Mouse (Mus musculus) CH12.LX (cell line): ENCODE results near the gene Ddx23. TPM values are rescaled to one million over a fixed set of nuclear protein-coding genes. Genes with fewer than 3 reads are reported as not detected.

ENCODE experiments used
- DNase-seq: peaks from one replicate; pipeline ENCODE4 v3.0.0-alpha.2; 2013; ENCODE audit errors: extremely low read depth
- H3K27ac ChIP-seq: 2 replicates; pipeline ENCODE4 v1.5.1; 2012; ENCODE audit warnings: low read depth, mild to moderate bottlenecking, control low read depth, moderate library complexity; ENCODE audit not compliant: insufficient read depth
- H3K27me3 ChIP-seq: replicated peaks from 2 replicates; pipeline ENCODE3; 2012; ENCODE audit warnings: inconsistent platforms
- H3K36me3 ChIP-seq, 2 experiments: replicated peaks in 1 of 2; 2 replicates each; pipeline versions ENCODE3 to v1.6.1; 2012; ENCODE audit warnings: inconsistent platforms in 1 of 2, low read length in 1 of 2, mild to moderate bottlenecking in 1 of 2, mixed read lengths in 1 of 2, moderate library complexity in 1 of 2; ENCODE audit not compliant: control insufficient read depth in 1 of 2, insufficient read depth in 1 of 2
- H3K4me1 ChIP-seq, 2 experiments: 2 replicates each; pipeline ENCODE4 v1.6.1; 2012; ENCODE audit warnings: inconsistent platforms in 1 of 2, moderate library complexity in 1 of 2; ENCODE audit not compliant: insufficient read depth in 2 of 2, control insufficient read depth in 1 of 2
- H3K4me2 ChIP-seq: 2 replicates; pipeline ENCODE4 v1.6.1; 2012; ENCODE audit warnings: low read depth, mild to moderate bottlenecking, control low read depth; ENCODE audit not compliant: poor library complexity, insufficient read depth, severe bottlenecking
- H3K4me3 ChIP-seq, 3 experiments: fragments of 150-350 bp in 1 of 3; sonication (generic) in 1 of 3; replicated peaks in 1 of 3; 2 replicates each; pipeline versions ENCODE3 to v1.5.1; 2011 to 2012; ENCODE audit warnings: low read depth in 2 of 3, low read length in 2 of 3, mild to moderate bottlenecking in 2 of 3, moderate library complexity in 2 of 3, control low read depth in 1 of 3, improper control_type of control experiment in 1 of 3, inconsistent platforms in 1 of 3, mixed read lengths in 1 of 3; ENCODE audit not compliant: poor library complexity in 1 of 3
- H3K79me2 ChIP-seq: replicated peaks from 2 replicates; pipeline ENCODE4 v1.6.1; 2012; ENCODE audit warnings: mild to moderate bottlenecking, moderate library complexity; ENCODE audit not compliant: control insufficient read depth, poor library complexity, insufficient read depth, severe bottlenecking; ENCODE audit errors: extremely low read depth
- H3K9ac ChIP-seq: 2 replicates; pipeline ENCODE4 v1.6.1; 2012; ENCODE audit warnings: low read depth, mild to moderate bottlenecking, control low read depth, moderate library complexity; ENCODE audit not compliant: insufficient read depth
- H3K9me3 ChIP-seq: replicated peaks from 2 replicates; pipeline ENCODE3; 2012; ENCODE audit warnings: low read length, inconsistent platforms, mixed read lengths
- BHLHE40 ChIP-seq: IDR thresholded peaks from 2 replicates; pipeline ENCODE4 v1.6.1; 2011; ENCODE audit warnings: mild to moderate bottlenecking, low read depth, low read length, improper control_type of control experiment
- CHD2 ChIP-seq: IDR thresholded peaks from 2 replicates; pipeline ENCODE4 v1.6.1; 2011; ENCODE audit warnings: low read length, improper control_type of control experiment
- CTCF ChIP-seq, 2 experiments: IDR thresholded peaks in 1 of 2; conservative IDR thresholded peaks in 1 of 2; 2 replicates each; pipeline ENCODE4 v1.5.1; 2011 to 2012; ENCODE audit warnings: low read depth in 2 of 2, low read length in 2 of 2, improper control_type of control experiment in 1 of 2, inconsistent platforms in 1 of 2, mild to moderate bottlenecking in 1 of 2, moderate library complexity in 1 of 2
- ELF1 ChIP-seq: IDR thresholded peaks from 2 replicates; pipeline ENCODE4 v1.6.1; 2014; ENCODE audit warnings: low read depth, mild to moderate bottlenecking, inconsistent platforms, low read length, improper control_type of control experiment
- GABPA ChIP-seq: IDR thresholded peaks from 2 replicates; pipeline ENCODE4 v1.6.1; 2012; ENCODE audit warnings: low read depth, low read length, improper control_type of control experiment, inconsistent platforms; ENCODE audit not compliant: insufficient replicate concordance
- HCFC1 ChIP-seq: IDR thresholded peaks from 2 replicates; pipeline ENCODE4 v1.6.1; 2012; ENCODE audit warnings: low read depth, mild to moderate bottlenecking, inconsistent platforms, low read length, improper control_type of control experiment
- IRF4 ChIP-seq: IDR thresholded peaks from 2 replicates; pipeline ENCODE4 v1.6.1; 2014; ENCODE audit warnings: low read depth, mild to moderate bottlenecking, inconsistent platforms, low read length, improper control_type of control experiment
- JUND ChIP-seq: conservative IDR thresholded peaks from 2 replicates; pipeline ENCODE4 v1.6.1; 2011; ENCODE audit warnings: low read depth, low read length, improper control_type of control experiment
- KAT2A ChIP-seq: IDR thresholded peaks from 2 replicates; pipeline ENCODE4 v1.6.1; 2012; ENCODE audit warnings: low read length, improper control_type of control experiment, inconsistent platforms; ENCODE audit not compliant: insufficient replicate concordance
- MAZ ChIP-seq: IDR thresholded peaks from 2 replicates; pipeline ENCODE4 v1.6.1; 2012; ENCODE audit warnings: low read depth, mild to moderate bottlenecking, inconsistent platforms, low read length, improper control_type of control experiment, moderate library complexity
- MXI1 ChIP-seq: IDR thresholded peaks from 2 replicates; pipeline ENCODE4 v1.6.1; 2011; ENCODE audit warnings: mild to moderate bottlenecking, low read depth, low read length, improper control_type of control experiment
- NRF1 ChIP-seq: IDR thresholded peaks from 2 replicates; pipeline ENCODE4 v1.6.1; 2014; ENCODE audit warnings: low read depth, mild to moderate bottlenecking, inconsistent platforms, low read length, improper control_type of control experiment, moderate library complexity
- PAX5 ChIP-seq: IDR thresholded peaks from 2 replicates; pipeline ENCODE4 v1.6.1; 2012; ENCODE audit warnings: low read length, inconsistent platforms, mixed read lengths
- RAD21 ChIP-seq: IDR thresholded peaks from 2 replicates; pipeline ENCODE4 v1.6.1; 2011; ENCODE audit warnings: low read depth, mild to moderate bottlenecking, low read length, improper control_type of control experiment, moderate library complexity
- RCOR1 ChIP-seq: conservative IDR thresholded peaks from 2 replicates; pipeline ENCODE4 v1.6.1; 2012; ENCODE audit warnings: low read depth, mild to moderate bottlenecking, inconsistent platforms, low read length, improper control_type of control experiment
- TCF12 ChIP-seq: IDR thresholded peaks from 2 replicates; pipeline ENCODE4 v1.6.1; 2014; ENCODE audit warnings: low read depth, mild to moderate bottlenecking, inconsistent platforms, low read length, improper control_type of control experiment
- USF1 ChIP-seq: IDR thresholded peaks from 2 replicates; pipeline ENCODE4 v1.6.1; 2014; ENCODE audit warnings: low read depth, mild to moderate bottlenecking, inconsistent platforms, low read length, improper control_type of control experiment
- USF2 ChIP-seq: conservative IDR thresholded peaks from 2 replicates; pipeline ENCODE4 v1.6.1; 2011; ENCODE audit warnings: low read depth, low read length, improper control_type of control experiment
- ZNF384 ChIP-seq: IDR thresholded peaks from 2 replicates; pipeline ENCODE4 v1.6.1; 2012; ENCODE audit warnings: low read depth, low read length, improper control_type of control experiment, inconsistent platforms
- dilution Hi-C: fragments of 300-500 bp; cut with MboI; formaldehyde crosslinking; loops from 2 replicates; pipeline ENCODE4 v1.14.3; 2020; ENCODE audit warnings: low sequenced_read_pairs; ENCODE audit not compliant: extremely low pct_unique_long_range_greater_than_20kb, extremely low pct_ligation_motif_present
- in situ Hi-C: fragments of 300-500 bp; cut with MboI; formaldehyde crosslinking; loops from 3 replicates; pipeline ENCODE4 v1.14.3; 2019; ENCODE audit warnings: low sequenced_read_pairs, low pct_ligation_motif_present, low pct_unique_long_range_greater_than_20kb, mixed read lengths
- polyA plus RNA-seq: library from polyadenylated mRNA; unstranded; fragments of >175 nt; gene quantifications from 2 replicates; pipeline ENCODE4 v1.2.1, GENCODE M21; 2012; ENCODE audit warnings: low read depth; ENCODE audit not compliant: insufficient read length
- total RNA-seq, 2 experiments: library from RNA; depleted of rRNA; stranded (reverse); fragments of 300-350 nt in 1 of 2; fragments of >200 nt in 1 of 2; gene quantifications; 2 replicates each; pipeline ENCODE4 v1.2.3; 2012 to 2014

Ddx23 gene
- total and polyA plus RNA-seq, 3 experiments: 58.5 to 148 (median 103) TPM

DNA sequence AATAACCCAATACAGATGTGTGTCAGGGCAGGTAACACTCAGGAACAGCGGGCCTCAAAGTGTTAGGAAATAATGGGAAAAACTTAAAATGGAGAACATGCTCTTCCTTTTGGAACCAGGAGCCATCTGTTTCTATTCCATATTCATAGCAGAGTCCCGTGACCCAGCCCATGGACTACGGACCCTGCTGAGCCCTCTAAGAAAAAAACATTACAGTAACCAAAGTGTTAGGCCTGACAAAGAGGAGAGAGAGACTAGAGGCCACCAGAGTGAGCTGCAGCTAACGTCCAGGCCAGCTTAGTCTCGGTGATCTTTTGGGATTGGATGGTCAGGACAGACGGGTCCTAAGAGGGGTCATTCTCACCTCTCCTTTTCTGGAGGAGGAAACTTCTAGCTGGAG lies 47.7 kb downstream of the Ddx23 start:
- dilution Hi-C loops: no loop called here
- no peak overlapping the region for H3K4me3 ChIP-seq

DNA sequence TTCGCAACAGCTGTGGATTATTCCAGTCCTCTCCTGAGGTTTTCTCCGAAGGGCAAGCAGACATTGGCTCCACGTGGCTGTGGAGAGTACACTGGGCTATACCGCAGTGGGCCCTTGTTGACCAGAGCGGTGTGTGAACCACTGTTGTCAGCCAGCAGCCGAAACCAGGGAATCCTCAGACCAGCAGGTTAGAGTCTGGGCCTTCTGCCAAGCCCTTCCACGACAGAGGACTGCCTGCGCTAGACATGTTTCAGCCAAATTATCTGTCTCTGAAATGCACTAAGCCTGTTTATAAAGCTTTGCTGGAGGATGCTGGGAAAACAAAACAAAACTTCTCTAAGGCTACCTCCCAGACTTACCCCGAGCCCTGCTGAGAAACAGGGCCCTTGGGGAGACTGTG lies 48.1 kb downstream of the Ddx23 start:
- Histone ChIP-seq H3K4me1 (peaks cover 0 to 8% of the 10 kb centered on the region in 2 experiments; a peak in 3 of 4 replicates), H3K9ac (no peak overlapping the region), H3K27me3 (peaks cover 70% of the 10 kb centered on the region), H3K9me3 (peaks cover 13% of the 10 kb centered on the region), H3K79me2 (no peaks in the 10 kb centered on the region), H3K27ac (no peak overlapping the region), H3K36me3 (no peaks in the 10 kb centered on the region), H3K4me3 (no peak overlapping the region), H3K4me2 (no peak overlapping the region)
- no peak for DNase-seq
- dilution Hi-C loops (no loop called here), in situ Hi-C loops (no loop called here)
- TF ChIP-seq KAT2A: no peak
- TF ChIP-seq CHD2: no peak
- TF ChIP-seq IRF4: no peak
- no peak for TF ChIP-seq NRF1
- TF ChIP-seq CTCF (conservative IDR thresholded peaks at IDR 0.05 in 1 of 2, IDR thresholded peaks at IDR 0.05 in 1 of 2; ENCODE audit: low read depth in 2 of 2, low read length in 2 of 2): no peak
- no peak for TF ChIP-seq USF1

More for the DNA sequence above, 47.7 kb downstream of the Ddx23 start:
- DNase-seq: no peak
- H3K9ac ChIP-seq: no peak overlapping the region
- in situ Hi-C loops: loop anchor here (5.0 kb wide), 2 partner anchors 33 to 103 kb away; no protein-coding TSS in a partner anchor
- H3K27ac ChIP-seq: no peak overlapping the region
- no peak overlapping the region for H3K4me2 ChIP-seq
- H3K4me1 ChIP-seq: peaks cover 0 to 8% of the 10 kb centered on the region in 2 experiments; a peak in 3 of 4 replicates
- H3K9me3 ChIP-seq: peaks cover 13% of the 10 kb centered on the region
- H3K27me3 ChIP-seq: peaks cover 68% of the 10 kb centered on the region
- TF ChIP-seq IRF4 (no peak), RCOR1 (no peak), CTCF (conservative IDR thresholded peaks at IDR 0.05 in 1 of 2, IDR thresholded peaks at IDR 0.05 in 1 of 2; ENCODE audit: low read depth in 2 of 2, low read length in 2 of 2) (no peak), NRF1 (no peak), ELF1 (no peak), TCF12 (no peak), HCFC1 (no peak), USF1 (no peak), ZNF384 (no peak), USF2 (no peak), RAD21 (no peak), JUND (no peak), PAX5 (no peak), GABPA (no peak), KAT2A (no peak), MAZ (no peak), BHLHE40 (no peak), MXI1 (no peak)
- TF ChIP-seq, all 38 proteins: peak for 0
- Histone ChIP-seq H3K36me3 (no peaks in the 10 kb centered on the region), H3K79me2 (no peaks in the 10 kb centered on the region)
